ENCODE assay signal across 11 mouse cellular contexts in the genomic region with DNA sequence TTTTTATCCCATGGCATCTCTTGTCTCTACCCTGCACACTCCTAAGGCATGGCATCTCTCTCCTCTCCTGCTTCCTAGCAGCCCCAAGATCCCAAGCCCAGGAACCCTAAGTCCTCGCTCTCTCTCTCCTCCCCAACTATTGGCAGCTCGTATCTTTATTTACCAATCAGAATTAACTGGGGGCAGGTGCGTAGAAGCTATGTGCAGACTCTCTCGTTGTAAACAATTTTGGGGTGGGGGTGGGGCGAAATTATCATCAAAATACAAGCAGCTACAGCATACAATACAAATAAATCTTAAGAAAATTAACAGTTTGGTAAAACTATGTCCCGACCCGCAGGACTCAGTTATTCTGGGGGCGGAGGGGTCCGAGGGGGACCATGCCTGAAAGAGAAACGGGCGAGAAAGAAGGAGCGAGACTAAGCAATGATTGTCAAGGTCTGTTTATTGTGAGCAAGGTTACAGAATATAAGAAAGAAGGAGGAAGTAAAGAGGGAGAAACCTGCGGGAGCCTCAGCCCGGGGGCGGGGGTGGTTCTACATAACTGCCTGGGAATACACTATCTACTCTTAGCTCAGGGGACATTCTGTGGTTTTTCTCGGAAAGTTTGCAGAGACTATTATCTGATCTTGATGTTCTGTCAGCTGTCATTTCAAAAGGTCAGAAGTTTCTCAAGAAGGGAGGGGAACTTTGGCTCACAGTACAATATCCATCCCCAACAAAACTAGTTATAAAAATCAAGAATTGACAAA. TPM values are rescaled to one million over a fixed set of nuclear protein-coding genes. Genes with fewer than 3 reads are reported as not detected.
DNase-seq lines count a peak whose midpoint lies in the region; ATAC-seq lines count a peak whose summit lies in the region.
"Had no signal": no experiment of that assay in that cellular context is flagged by ENCODE, and none has a peak within 500 bp of the region (broad histone marks: within the 10 kb centered on the region; RNA-seq: fewer than 3 reads in every experiment).

No protein-coding gene starts in this region.

- no peak overlapping the region for H3K9ac ChIP-seq in intestine, embryonic 15.5 days
- no peak overlapping the region for H3K9ac ChIP-seq in hindbrain, embryonic 14.5 days

- 78% methylated on average over 16 of the region's 16 CpGs for WGBS in intestine, embryonic 15.5 days
- 90% methylated on average over 16 of the region's 16 CpGs for WGBS in hindbrain, embryonic 14.5 days

- no peaks in the 10 kb centered on the region for H3K9me3 ChIP-seq in intestine, embryonic 15.5 days
- no peaks in the 10 kb centered on the region for H3K9me3 ChIP-seq in hindbrain, embryonic 14.5 days (ENCODE audit: control insufficient read depth, low read length)

- ATAC-seq in intestine, embryonic 15.5 days, result peak; percentile 41; the same call in 1 of the 2 replicates
- ATAC-seq in hindbrain, embryonic 14.5 days (ENCODE audit: low FRiP score), result no peak

- no peaks in the 10 kb centered on the region for H3K4me1 ChIP-seq in intestine, embryonic 15.5 days (replicated peaks)
- no peaks in the 10 kb centered on the region for H3K4me1 ChIP-seq in hindbrain, embryonic 14.5 days (replicated peaks; ENCODE audit: control insufficient read depth, insufficient read depth, low read length)
- H3K4me1 ChIP-seq: midbrain, embryonic 10.5 days had no signal

- H3K4me2 ChIP-seq in intestine, embryonic 15.5 days (replicated peaks), result no peak overlapping the region
- no peak overlapping the region for H3K4me2 ChIP-seq in hindbrain, embryonic 14.5 days (replicated peaks)

- no peak overlapping the region for H3K4me3 ChIP-seq in intestine, embryonic 15.5 days (replicated peaks)
- H3K4me3 ChIP-seq in hindbrain, embryonic 14.5 days (replicated peaks; ENCODE audit: low read length), result no peak overlapping the region
- H3K4me3 ChIP-seq: midbrain, embryonic 10.5 days had no signal

- no peaks in the 10 kb centered on the region for H3K36me3 ChIP-seq in intestine, embryonic 15.5 days
- H3K36me3 ChIP-seq in hindbrain, embryonic 14.5 days (replicated peaks; ENCODE audit: control insufficient read depth, insufficient read depth), result no peaks in the 10 kb centered on the region
- H3K36me3 ChIP-seq: midbrain, embryonic 10.5 days had no signal

- no peaks in the 10 kb centered on the region for H3K27me3 ChIP-seq in intestine, embryonic 15.5 days (replicated peaks)
- H3K27me3 ChIP-seq in hindbrain, embryonic 14.5 days (ENCODE audit: control insufficient read depth, insufficient read depth, low read length), result no peaks in the 10 kb centered on the region

- DNase-seq in gastrocnemius, postnatal 25 days, result peak; percentile 7
- no peak for DNase-seq in gastrocnemius, postnatal 10 days
- DNase-seq in lung, postnatal 4 days, result peak; percentile 20 to 36
- DNase-seq in thymus, postnatal 10 days (ENCODE audit: low spot score in 2 of 2), result peak; percentile 12 to 19
- DNase-seq in embryo, embryonic 9.5 days (ENCODE audit: extremely low spot score), result no peak
- no peak for DNase-seq in adrenal gland, adult 18-20 months (ENCODE audit: low spot score in 2 of 2)
- DNase-seq in hindbrain, embryonic 14.5 days (ENCODE audit: low spot score), result no peak
- DNase-seq: cerebellum, adult 2 months had no signal

- no peak overlapping the region for H3K27ac ChIP-seq in intestine, embryonic 15.5 days
- H3K27ac ChIP-seq in hindbrain, embryonic 14.5 days, result no peak overlapping the region
- H3K27ac ChIP-seq: midbrain, embryonic 10.5 days had no signal

RNA-seq across cellular contexts. Expression of gene Khdc1a, which starts 16.0 kb away (rescaled TPM):
- total RNA-seq in gastrocnemius, postnatal 25 days (2021), result not detected
- total RNA-seq in gastrocnemius, postnatal 10 days (2021), result not detected
- not detected in 2 replicates for polyA plus RNA-seq in intestine, embryonic 15.5 days (2015; fragmentation: Nextera tagmentation; extraction: Ambion mirVana)
- total RNA-seq in adrenal gland, adult 18-20 months (2021), result not detected
- not detected in 2 replicates for polyA plus RNA-seq in hindbrain, embryonic 14.5 days (2014; fragmentation: Nextera tagmentation; extraction: Ambion mirVana)
- total RNA-seq: heart, adult 18-20 months had no signal
- polyA plus RNA-seq: cerebellum, adult 2 months; midbrain, embryonic 10.5 days had no signal

RNA-seq across cellular contexts. Expression of gene Khdc1c, which starts 34.7 kb away (rescaled TPM):
- not detected for total RNA-seq in gastrocnemius, postnatal 25 days (2021)
- total RNA-seq in gastrocnemius, postnatal 10 days (2021), result not detected
- polyA plus RNA-seq in intestine, embryonic 15.5 days (2015; fragmentation: Nextera tagmentation; extraction: Ambion mirVana), result not detected in 2 replicates
- not detected for total RNA-seq in adrenal gland, adult 18-20 months (2021)
- polyA plus RNA-seq in hindbrain, embryonic 14.5 days (2014; fragmentation: Nextera tagmentation; extraction: Ambion mirVana), result not detected in 2 replicates
- total RNA-seq: heart, adult 18-20 months had no signal
- polyA plus RNA-seq: cerebellum, adult 2 months; midbrain, embryonic 10.5 days had no signal

RNA-seq across cellular contexts. Expression of gene Khdc1b, which starts 50.0 kb away (rescaled TPM):
- not detected for total RNA-seq in gastrocnemius, postnatal 25 days (2021)
- not detected for total RNA-seq in gastrocnemius, postnatal 10 days (2021)
- not detected in 2 replicates for polyA plus RNA-seq in intestine, embryonic 15.5 days (2015; fragmentation: Nextera tagmentation; extraction: Ambion mirVana)
- not detected for total RNA-seq in adrenal gland, adult 18-20 months (2021)
- polyA plus RNA-seq in hindbrain, embryonic 14.5 days (2014; fragmentation: Nextera tagmentation; extraction: Ambion mirVana), result 0.16 TPM in 1 of 2 replicates, not detected in the other
- total RNA-seq: heart, adult 18-20 months had no signal
- polyA plus RNA-seq: cerebellum, adult 2 months; midbrain, embryonic 10.5 days had no signal

Comparison
In these comparisons a context has a peak if more than half of its experiments do, and no peak if none do; other contexts are left out.
1. DNase-seq: peak in gastrocnemius, postnatal 25 days (single experiment), lung, postnatal 4 days (2 of 2) and thymus, postnatal 10 days (2 of 2); none in gastrocnemius, postnatal 10 days (single experiment), embryo, embryonic 9.5 days (single experiment), adrenal gland, adult 18-20 months (0 of 2) and hindbrain, embryonic 14.5 days (single experiment).